Mouse (Mus musculus): ENCODE data around the gene C9.

- TF ChIP-seq POLR2A (IDR thresholded peaks at IDR 0.05; ENCODE audit: borderline replicate concordance, extremely low read depth, insufficient read depth, insufficient read length, poor library complexity, severe bottlenecking): no peak
- no peak for TF ChIP-seq CTCF (IDR thresholded peaks at IDR 0.05; ENCODE audit: borderline replicate concordance, extremely low read depth, insufficient read depth, insufficient read length)
Measured at GRCm38 (mm10) chr15:6498396-6499070, 53.4 kb downstream of the C9 start.
